Mouse (Mus musculus) urinary bladder, adult 2 months (tissue): Measurements from ENCODE around the gene Fkbp1b. TPM values are rescaled to one million over a fixed set of nuclear protein-coding genes. Genes with fewer than 3 reads are reported as not detected.
A peak's percentile ranks its signal among the peaks of the same experiment; 100 is the strongest.
"Not testable (repeated sequence)": the region's sequence is repeated elsewhere in the genome, so short reads cannot be mapped to it uniquely, and the experiment has no call there.

Experiments used
- DNase-seq: peaks from one replicate; pipeline ENCODE4 v3.0.0; 2022; ENCODE audit warnings: low spot score
- polyA plus RNA-seq: library from polyadenylated mRNA; depleted of rRNA; stranded (reverse); fragments of >200 nt; gene quantifications from 2 replicates; pipeline ENCODE4 v1.2.3, GENCODE M21; 2012; rRNA removed

Fkbp1b gene
- polyA plus RNA-seq: 9.5 and 9.8 TPM in 2 replicates

GRCm38 (mm10) chr12:4841392-4841887, at the start of gene Fkbp1b:
TSS of gene Fkbp1b (minus strand) at chr12:4841591.
- peak; percentile 42 for DNase-seq

- DNase-seq: no peak
Measured at GRCm38 (mm10) chr12:4889891-4890290, 48.5 kb upstream of the Fkbp1b start.

GRCm38 (mm10) chr12:4889251-4889650, 47.9 kb upstream of the Fkbp1b start:
- no peak for DNase-seq

- no peak for DNase-seq
Measured at GRCm38 (mm10) chr12:4888739-4889138, 47.3 kb upstream of the Fkbp1b start.

- not testable (repeated sequence) for DNase-seq
Measured at GRCm38 (mm10) chr12:4886581-4886980, 45.2 kb upstream of the Fkbp1b start.

GRCm38 (mm10) chr12:4885062-4885461, 43.7 kb upstream of the Fkbp1b start:
- no peak for DNase-seq

GRCm38 (mm10) chr12:4882086-4882485, 40.7 kb upstream of the Fkbp1b start:
- no peak for DNase-seq

- no peak for DNase-seq
Measured at GRCm38 (mm10) chr12:4879048-4879447, 37.7 kb upstream of the Fkbp1b start.

GRCm38 (mm10) chr12:4878296-4878783, 36.9 kb upstream of the Fkbp1b start:
- DNase-seq: no peak

- no peak for DNase-seq
Measured at GRCm38 (mm10) chr12:4875623-4876022, 34.2 kb upstream of the Fkbp1b start.

GRCm38 (mm10) chr12:4874161-4874927, 33.0 kb upstream of the Fkbp1b start, which contains the start of gene Mfsd2b:
TSS of gene Mfsd2b (minus strand) at chr12:4874359.
- DNase-seq: peak; percentile 60

GRCm38 (mm10) chr12:4873531-4873930, 32.1 kb upstream of the Fkbp1b start:
- no peak for DNase-seq

GRCm38 (mm10) chr12:4872983-4873477, 31.6 kb upstream of the Fkbp1b start:
- no peak for DNase-seq

GRCm38 (mm10) chr12:4872273-4872672, 30.9 kb upstream of the Fkbp1b start:
- DNase-seq: no peak

GRCm38 (mm10) chr12:4871260-4871659, 29.9 kb upstream of the Fkbp1b start:
- no peak for DNase-seq

- no peak for DNase-seq
Measured at GRCm38 (mm10) chr12:4868924-4869323, 27.5 kb upstream of the Fkbp1b start.

GRCm38 (mm10) chr12:4864338-4864690, 22.9 kb upstream of the Fkbp1b start:
- no peak for DNase-seq

GRCm38 (mm10) chr12:4863654-4864337, 22.4 kb upstream of the Fkbp1b start:
- no peak for DNase-seq

- no peak for DNase-seq
Measured at GRCm38 (mm10) chr12:4862672-4863071, 21.3 kb upstream of the Fkbp1b start.

- DNase-seq: no peak
Measured at GRCm38 (mm10) chr12:4859241-4859914, 18.0 kb upstream of the Fkbp1b start.

GRCm38 (mm10) chr12:4856834-4857233, 15.4 kb upstream of the Fkbp1b start:
- no peak for DNase-seq

- DNase-seq: no peak
Measured at GRCm38 (mm10) chr12:4856160-4856559, 14.8 kb upstream of the Fkbp1b start.
